Mouse (Mus musculus) heart, adult 2 months (tissue): ENCODE data around the gene Rbm19.

Experiments
- CTCF ChIP-seq: fragments of 200-600 bp; IDR thresholded peaks from 2 replicates; pipeline ENCODE4 v1.8.1; 2022; ENCODE audit warnings: antibody characterized with exemption, mild to moderate bottlenecking, moderate library complexity
- POLR2A ChIP-seq: fragments of 200-500 bp; IDR thresholded peaks from 2 replicates; pipeline ENCODE4 v1.6.1; 2011; ENCODE audit warnings: mild to moderate bottlenecking, low read depth, low read length, control low read depth; ENCODE audit not compliant: insufficient read depth

DNA sequence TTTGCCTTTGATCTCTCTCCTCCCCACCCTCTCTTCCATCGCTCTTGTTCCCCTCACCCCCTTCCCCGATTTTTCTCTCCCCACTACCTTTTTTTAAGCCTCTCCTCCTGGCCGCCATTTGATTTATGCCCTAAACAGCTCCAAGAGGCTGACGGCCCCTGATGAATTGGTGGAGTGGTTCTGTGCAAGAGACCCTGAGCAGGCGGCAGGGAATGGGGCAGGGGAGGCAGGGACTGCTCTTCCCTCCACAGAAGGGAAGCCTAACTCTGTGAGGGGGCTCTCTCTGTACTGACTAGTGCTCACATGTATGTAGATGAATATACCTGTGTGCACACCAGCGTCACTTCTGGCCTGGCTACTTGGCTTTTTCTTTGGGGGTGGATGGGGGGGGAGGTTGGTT, 49.0 kb upstream of the Rbm19 start:
- TF ChIP-seq POLR2A, result no peak
- no peak for TF ChIP-seq CTCF
